Mouse (Mus musculus) layer of hippocampus, postnatal 25 days (tissue): ENCODE data around the gene Has1. TPM values are rescaled to one million over a fixed set of nuclear protein-coding genes. Genes with fewer than 3 reads are reported as not detected.

Experiments used
- DNase-seq, 2 experiments: peaks; one replicate each; pipeline ENCODE4 v3.0.0; 2022; ENCODE audit warnings: mixed read lengths in 2 of 2, low spot score in 1 of 2; ENCODE audit errors: extremely low spot score in 1 of 2
- microRNA-seq, 2 experiments: library from miRNA; unstranded; fragments of <30 nt; microRNA quantifications; one replicate each; pipeline ENCODE4 v1.2.0; 2021
- total RNA-seq, 2 experiments: library from RNA; stranded (reverse); gene quantifications; 2 replicates each; pipeline ENCODE4 v1.2.3; 2021

The Has1 gene
- total RNA-seq, 2 experiments from 2014 or later = 0.40 to 0.42 TPM

- no peak for DNase-seq
These were observed 31.2 kb downstream of the Has1 start for GRCm38 (mm10) chr17:17823612-17824336.

- DNase-seq = no peak
These were observed 59.5 kb downstream of the Has1 start for GRCm38 (mm10) chr17:17795527-17795926.

Small RNA genes lying within 50 kb of the gene (microRNA-seq; reads per million reads assigned to microRNA genes)
- 0 reads per million in 2 experiments for gene Gm25927
- 10,121 to 21,335 reads per million in 2 experiments for gene Mir125a
- gene Mir99b = 4,659 to 24,220 reads per million in 2 experiments
- 0 reads per million in 2 experiments for gene Mirlet7e

Other genes with a start within 250 kb of the Has1 start
- gene Lnpep, start 230.2 kb downstream of the Has1 start, total RNA-seq = 100 to 1,000 TPM in 1 of 2 experiments, 10 to 100 TPM in 1; 89.5 to 101 TPM
- under 1 TPM in 1 of 2 experiments, not detected in 1; 0.14 TPM for gene Vmn2r90, start 151.5 kb downstream of the Has1 start, total RNA-seq
- 100 to 1,000 TPM in 1 of 2 experiments, 10 to 100 TPM in 1; 48.8 to 109 TPM for gene Spaca6, start 28.0 kb downstream of the Has1 start, total RNA-seq
- gene Fpr1, start 28.7 kb upstream of the Has1 start, total RNA-seq = not detected
- not detected for gene Fpr2, start 32.6 kb upstream of the Has1 start, total RNA-seq
- gene Fpr3, start 32.6 kb upstream of the Has1 start, total RNA-seq = not detected
- gene Fpr-rs4, start 166.5 kb upstream of the Has1 start, total RNA-seq = not detected
- under 1 TPM in 1 of 2 experiments, not detected in 1; 0.05 TPM for gene Vmn2r124, start 194.2 kb upstream of the Has1 start, total RNA-seq
- gene Vmn2r91, start 229.8 kb upstream of the Has1 start, total RNA-seq = not detected